Mouse (Mus musculus) erythroblast, embryonic 14.5 days (primary cell): ENCODE data around the gene Runx3. TPM values are rescaled to one million over a fixed set of nuclear protein-coding genes. Genes with fewer than 3 reads are reported as not detected.
"Not testable (repeated sequence)": the region's sequence is repeated elsewhere in the genome, so short reads cannot be mapped to it uniquely, and the experiment has no call there.

Source experiments
- H3K27me3 ChIP-seq: 2 replicates; pipeline ENCODE4 v1.6.1; 2012; ENCODE audit warnings: inconsistent platforms; ENCODE audit not compliant: control insufficient read depth
- H3K36me3 ChIP-seq: 2 replicates; pipeline ENCODE4 v1.6.1; 2012; ENCODE audit warnings: mild to moderate bottlenecking, inconsistent platforms; ENCODE audit not compliant: control insufficient read depth
- H3K4me1 ChIP-seq: 2 replicates; pipeline ENCODE4 v1.6.1; 2012; ENCODE audit warnings: inconsistent platforms; ENCODE audit not compliant: control insufficient read depth
- H3K4me3 ChIP-seq: replicated peaks from 2 replicates; pipeline ENCODE3; 2012; ENCODE audit warnings: moderate library complexity, mild to moderate bottlenecking, inconsistent platforms
- H3K9me3 ChIP-seq: 2 replicates; pipeline ENCODE4 v1.6.1; 2012; ENCODE audit warnings: low read length, inconsistent platforms, mixed read lengths; ENCODE audit not compliant: control insufficient read depth
- GATA1 ChIP-seq: IDR thresholded peaks from 2 replicates; pipeline ENCODE4 v1.6.1; 2012; ENCODE audit warnings: low read length, inconsistent platforms, mixed read lengths
- TAL1 ChIP-seq: IDR thresholded peaks from 3 replicates; pipeline ENCODE4 v1.6.1; 2012; ENCODE audit warnings: low read length, inconsistent platforms, mixed read lengths
- polyA plus RNA-seq: library from polyadenylated mRNA; stranded (reverse); fragments of >175 nt; gene quantifications from 2 replicates; pipeline ENCODE4 v1.2.3, GENCODE M21; 2012

Gene Runx3
- polyA plus RNA-seq, 1 experiment, result 0.61 TPM

DNA sequence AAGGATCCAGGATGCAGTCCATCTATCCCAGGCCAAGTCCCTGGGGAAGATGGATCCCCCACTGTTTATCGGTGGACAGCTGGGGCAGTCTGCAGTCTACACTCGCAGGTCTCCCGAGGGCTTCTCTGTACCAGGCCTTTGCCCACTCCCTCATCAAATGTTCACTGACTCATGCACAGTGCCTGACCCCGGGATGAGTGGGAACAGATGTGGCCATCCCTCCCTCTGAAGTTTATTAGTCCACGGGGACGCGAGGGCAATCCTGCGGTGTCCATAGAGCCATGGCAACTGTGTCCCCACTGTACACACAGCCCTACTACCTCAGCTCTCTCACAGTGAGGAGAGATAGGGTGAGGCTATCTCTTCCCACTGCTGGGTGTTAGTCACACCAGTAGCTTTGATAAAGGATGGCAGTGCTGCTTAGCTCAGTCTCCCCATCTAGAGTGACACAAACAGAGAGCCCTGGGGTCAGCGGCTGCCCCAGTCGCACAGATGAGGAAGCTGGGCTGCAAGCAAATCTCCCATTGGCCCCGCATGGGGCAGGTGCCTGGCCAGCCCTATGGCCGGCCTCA is 50.9 kb downstream of the Runx3 start:
- TF ChIP-seq TAL1 (no peak), GATA1 (no peak)
- Histone ChIP-seq H3K4me3 (no peak overlapping the region), H3K4me1 (peaks cover 45% of the 10 kb centered on the region), H3K36me3 (no peaks in the 10 kb centered on the region; the same call in 1 of the 2 replicates), H3K27me3 (peaks cover 32% of the 10 kb centered on the region), H3K9me3 (no peaks in the 10 kb centered on the region)

DNA sequence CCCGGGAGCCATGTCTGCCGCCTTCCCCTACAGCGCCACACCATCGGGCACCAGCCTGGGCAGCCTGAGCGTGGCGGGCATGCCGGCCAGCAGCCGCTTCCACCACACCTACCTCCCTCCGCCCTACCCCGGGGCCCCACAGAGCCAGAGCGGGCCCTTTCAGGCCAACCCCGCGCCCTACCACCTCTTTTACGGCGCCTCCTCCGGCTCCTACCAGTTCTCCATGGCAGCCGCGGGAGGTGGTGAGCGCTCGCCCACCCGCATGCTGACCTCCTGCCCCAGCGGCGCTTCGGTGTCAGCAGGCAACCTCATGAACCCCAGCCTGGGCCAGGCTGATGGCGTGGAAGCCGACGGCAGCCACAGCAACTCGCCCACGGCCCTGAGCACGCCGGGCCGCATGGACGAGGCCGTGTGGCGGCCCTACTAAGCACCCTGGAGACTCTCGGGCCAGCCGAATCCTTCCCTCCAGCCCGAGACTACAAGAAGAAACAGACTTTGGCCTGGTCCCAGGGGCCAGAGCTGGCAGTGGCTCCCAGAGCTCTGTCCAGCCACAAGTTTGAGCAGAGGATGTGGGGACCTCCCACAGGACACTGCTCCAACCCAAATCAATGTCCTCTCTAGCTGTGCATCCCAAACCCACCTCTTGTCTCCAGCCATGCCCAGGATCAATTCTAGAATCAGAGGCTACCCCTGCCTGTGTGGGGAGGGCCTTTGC is 55.1 kb downstream of the Runx3 start:
- Histone ChIP-seq H3K4me1 (peaks cover 16% of the 10 kb centered on the region), H3K4me3 (no peak overlapping the region), H3K27me3 (peaks cover 10% of the 10 kb centered on the region), H3K9me3 (no peaks in the 10 kb centered on the region), H3K36me3 (no peaks in the 10 kb centered on the region; the same call in 1 of the 2 replicates)
- TF ChIP-seq GATA1, result no peak

DNA sequence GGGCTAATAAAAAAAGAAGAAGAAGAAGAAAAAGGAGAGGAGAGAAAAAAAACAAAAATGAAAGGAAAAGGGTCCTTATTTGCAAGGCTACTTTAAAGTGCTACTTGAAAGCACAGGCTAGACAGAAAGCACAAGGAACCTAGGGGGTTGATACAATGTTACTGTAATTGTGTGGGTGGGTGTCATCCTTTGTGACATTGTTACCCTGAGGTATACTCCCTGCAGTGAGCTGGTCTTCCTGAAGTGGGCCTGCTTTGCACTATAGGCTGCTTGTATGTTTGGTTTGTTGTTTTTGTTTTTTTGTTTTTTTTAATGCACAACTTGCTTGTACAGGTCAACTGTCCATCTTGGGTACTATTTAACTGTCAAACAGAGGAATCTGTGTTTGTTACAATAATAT is 57.1 kb downstream of the Runx3 start:
- no peaks in the 10 kb centered on the region for H3K4me1 ChIP-seq
- no peaks in the 10 kb centered on the region for H3K9me3 ChIP-seq
- H3K4me3 ChIP-seq, result no peak overlapping the region
- TF ChIP-seq TAL1 (no peak), GATA1 (no peak)
- H3K36me3 ChIP-seq, result no peaks in the 10 kb centered on the region
- peaks cover 10% of the 10 kb centered on the region for H3K27me3 ChIP-seq

DNA sequence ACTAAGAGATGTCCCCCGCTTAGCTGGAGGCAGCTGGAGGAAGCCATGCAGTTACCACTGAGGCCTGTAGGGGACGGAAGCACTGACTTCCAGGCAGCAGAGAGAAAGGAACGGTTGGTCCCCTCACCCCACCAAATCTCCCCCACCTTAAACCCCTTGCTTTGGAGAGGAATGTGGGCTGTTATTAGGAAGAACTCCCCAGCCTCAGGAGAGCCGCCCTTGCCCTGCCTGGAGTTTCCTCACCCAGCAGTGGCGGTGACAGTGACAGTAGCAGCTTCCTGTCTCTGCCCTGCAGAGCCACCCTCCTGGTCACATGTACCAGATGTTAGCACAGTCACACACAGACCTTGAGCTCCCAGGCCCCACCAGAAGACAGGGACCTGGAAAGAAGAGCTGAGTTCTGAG is 58.6 kb downstream of the Runx3 start:
- H3K27me3 ChIP-seq, result peaks cover 10% of the 10 kb centered on the region
- H3K4me3 ChIP-seq, result no peak overlapping the region
- H3K36me3 ChIP-seq, result no peaks in the 10 kb centered on the region
- peaks cover 2% of the 10 kb centered on the region for H3K9me3 ChIP-seq
- TF ChIP-seq TAL1, result no peak
- TF ChIP-seq GATA1, result no peak
- no peaks in the 10 kb centered on the region for H3K4me1 ChIP-seq

DNA sequence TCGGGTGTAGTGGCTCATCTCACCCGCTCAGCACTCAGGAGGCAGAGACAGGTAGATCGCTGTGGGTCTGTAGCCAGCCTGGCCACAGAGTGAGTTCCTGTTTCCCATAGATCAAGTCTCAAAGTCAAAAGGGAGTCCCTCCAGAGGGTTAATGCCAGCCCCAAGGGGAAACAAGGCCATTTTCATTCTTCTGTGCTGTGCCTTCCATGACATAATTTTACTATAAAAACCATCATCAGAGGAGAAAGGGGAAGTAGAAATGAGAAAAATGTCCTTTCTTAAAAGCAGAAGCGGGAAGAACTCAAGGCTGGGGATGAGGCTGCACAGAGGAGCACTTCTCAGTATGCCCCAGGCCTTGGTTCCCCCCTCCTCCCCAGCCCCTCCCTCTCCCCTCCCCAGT is 61.4 kb downstream of the Runx3 start:
- no peaks in the 10 kb centered on the region for H3K36me3 ChIP-seq
- peaks cover 5% of the 10 kb centered on the region for H3K9me3 ChIP-seq
- no peak overlapping the region for H3K4me3 ChIP-seq
- no peaks in the 10 kb centered on the region for H3K4me1 ChIP-seq
- no peaks in the 10 kb centered on the region for H3K27me3 ChIP-seq
- TF ChIP-seq TAL1 (no peak), GATA1 (no peak)

DNA sequence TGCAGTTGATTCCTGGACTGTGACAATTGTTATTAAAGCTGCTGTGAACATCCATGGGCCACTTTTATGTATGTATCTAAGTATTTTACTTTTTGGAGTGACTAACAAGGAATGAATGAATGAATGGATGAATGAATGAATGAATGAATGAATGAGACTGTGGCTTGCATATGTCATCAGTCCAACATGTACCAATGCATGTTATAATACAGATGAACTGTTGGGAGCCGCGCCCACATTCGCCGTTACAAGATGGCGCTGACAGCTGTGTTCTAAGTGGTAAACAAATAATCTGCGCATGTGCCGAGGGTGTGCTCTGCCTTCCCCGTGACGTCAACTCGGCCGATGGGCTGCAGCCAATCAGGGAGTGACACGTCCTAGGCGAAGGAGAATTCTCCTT is 63.8 kb downstream of the Runx3 start:
- not testable (repeated sequence) for H3K27me3 ChIP-seq, H3K4me1 ChIP-seq, H3K9me3 ChIP-seq, H3K36me3 ChIP-seq, H3K4me3 ChIP-seq

DNA sequence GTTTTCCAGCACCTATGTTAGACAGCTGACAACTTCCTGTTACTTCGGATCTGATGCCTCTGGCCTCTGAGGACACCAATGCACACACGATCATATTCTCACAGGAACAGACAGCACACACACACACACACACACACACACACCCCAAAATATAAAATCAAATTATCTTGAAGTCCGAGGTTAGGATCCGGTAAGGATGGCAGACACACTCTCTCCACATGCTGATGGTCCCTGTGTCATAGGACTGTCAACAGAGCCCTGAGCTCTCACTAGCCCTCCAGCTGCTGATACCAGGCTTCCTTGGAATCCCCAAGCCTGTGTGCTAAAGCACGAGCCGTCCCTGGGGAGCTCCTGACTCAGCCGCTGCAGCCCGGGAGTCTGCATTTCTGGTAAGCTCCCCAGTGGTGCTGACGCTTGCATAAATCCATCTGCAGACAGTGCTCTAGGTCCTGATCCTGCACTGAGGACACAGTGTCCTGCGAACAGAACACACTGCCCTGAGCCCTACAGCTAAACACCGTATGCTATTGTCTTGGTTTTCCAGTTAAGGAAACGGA is 69.1 kb downstream of the Runx3 start:
- Histone ChIP-seq H3K4me1 (no peaks in the 10 kb centered on the region), H3K9me3 (no peaks in the 10 kb centered on the region), H3K27me3 (0 out of 2 replicates have a peak, but pooled peaks cover 2% of the 10 kb centered on the region), H3K4me3 (no peak overlapping the region), H3K36me3 (no peaks in the 10 kb centered on the region)
- no peak for TF ChIP-seq GATA1
- no peak for TF ChIP-seq TAL1

DNA sequence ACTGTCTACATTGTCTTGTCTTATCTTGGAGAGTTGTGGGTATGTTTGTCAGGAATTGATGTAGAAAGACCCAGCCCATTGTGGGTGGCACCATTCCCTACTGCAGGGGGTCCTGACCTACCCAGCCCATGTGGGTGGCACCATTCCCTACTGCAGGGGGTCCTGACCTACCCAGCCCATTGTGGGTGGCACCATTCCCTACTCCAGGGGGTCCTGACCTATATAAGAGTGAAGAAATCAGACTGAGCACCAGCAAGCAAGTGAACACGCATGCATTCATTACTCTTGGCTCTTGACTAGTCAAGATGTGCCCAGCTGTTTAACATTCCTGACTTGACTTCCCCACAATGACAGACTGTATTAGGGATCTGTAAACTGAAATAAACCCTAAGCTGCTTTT is 69.9 kb downstream of the Runx3 start:
- Histone ChIP-seq H3K36me3 (no peaks in the 10 kb centered on the region), H3K4me3 (no peak overlapping the region), H3K27me3 (peaks cover 2% of the 10 kb centered on the region; the same call in 1 of the 2 replicates), H3K9me3 (peaks cover 5% of the 10 kb centered on the region), H3K4me1 (no peaks in the 10 kb centered on the region)
- TF ChIP-seq GATA1 (no peak), TAL1 (no peak)

DNA sequence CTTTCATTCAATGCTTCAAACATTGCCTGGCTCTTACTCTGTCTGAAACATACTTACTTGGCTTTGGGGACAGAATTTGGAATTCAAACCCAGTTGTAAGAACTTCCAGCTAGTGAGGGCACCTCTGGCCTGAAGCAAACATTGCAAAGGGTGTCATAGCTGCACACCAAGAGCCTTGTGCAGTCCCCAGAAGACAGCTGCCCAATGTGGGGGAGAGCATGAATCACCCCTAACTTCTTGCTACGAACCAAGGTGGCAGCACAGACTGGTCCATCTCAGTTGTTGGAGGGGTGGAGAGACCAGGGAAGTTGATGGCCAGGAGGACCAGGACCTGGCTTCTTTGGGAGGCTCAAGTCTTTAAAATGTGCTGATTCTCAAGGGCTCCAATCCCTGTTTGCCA is 70.7 kb downstream of the Runx3 start:
- Histone ChIP-seq H3K4me3 (no peak overlapping the region), H3K9me3 (peaks cover 11% of the 10 kb centered on the region), H3K36me3 (no peaks in the 10 kb centered on the region), H3K27me3 (peaks cover 2% of the 10 kb centered on the region; the same call in 1 of the 2 replicates), H3K4me1 (no peaks in the 10 kb centered on the region)
- TF ChIP-seq GATA1 (no peak), TAL1 (no peak)
